Mouse (Mus musculus): ENCODE results near the gene Amn. TPM values are rescaled to one million over a fixed set of nuclear protein-coding genes. Genes with fewer than 3 reads are reported as not detected.

The Amn gene
- total and polyA plus RNA-seq, 2 experiments from 2014 or later = 0.90 to 7.5 TPM

- TF ChIP-seq CTCF (IDR thresholded peaks at IDR 0.05; ENCODE audit: low read depth) = no peak
- no peak for TF ChIP-seq EP300 (IDR thresholded peaks at IDR 0.05; ENCODE audit: low read depth)
Measured at GRCm38 (mm10) chr12:111323423-111323822, 52.5 kb downstream of the Amn start.

GRCm38 (mm10) chr12:111324536-111324935 is 53.6 kb downstream of the Amn start:
- no peak for ATAC-seq (ENCODE audit: insufficient read depth, low read depth)
- H3K36me3 ChIP-seq (replicated peaks; ENCODE audit: control insufficient read depth, insufficient read depth, low read length) = peaks cover 98% of the 10 kb centered on the region
- no peaks in the 10 kb centered on the region for H3K4me1 ChIP-seq (ENCODE audit: control insufficient read depth, insufficient read depth)
- H3K9me3 ChIP-seq (replicated peaks; ENCODE audit: control insufficient read depth, low read length) = no peaks in the 10 kb centered on the region
- TF ChIP-seq EP300 (IDR thresholded peaks at IDR 0.05; ENCODE audit: low read depth) (no peak), CTCF (IDR thresholded peaks at IDR 0.05; ENCODE audit: low read depth) (no peak)
- H3K4me2 ChIP-seq (ENCODE audit: low read depth, low read length) = no peak overlapping the region
- H3K27me3 ChIP-seq (ENCODE audit: control insufficient read depth, insufficient read depth, low read length) = no peaks in the 10 kb centered on the region
- H3K4me3 ChIP-seq (ENCODE audit: low read depth, low read length) = no peak overlapping the region
- H3K9ac ChIP-seq (replicated peaks; ENCODE audit: low read depth, low read length) = no peak overlapping the region
- no peak for DNase-seq (ENCODE audit: low spot score)
- H3K27ac ChIP-seq (ENCODE audit: low read depth) = no peak overlapping the region
- 95% methylated on average over 21 of the region's 21 CpGs for WGBS

More at GRCm38 (mm10) chr12:111323423-111323822, 52.5 kb downstream of the Amn start:
- H3K9ac ChIP-seq (replicated peaks; ENCODE audit: low read depth, low read length) = no peak overlapping the region
- no peak overlapping the region for H3K27ac ChIP-seq (ENCODE audit: low read depth)
- no peaks in the 10 kb centered on the region for H3K27me3 ChIP-seq (ENCODE audit: control insufficient read depth, insufficient read depth, low read length)
- peaks cover 98% of the 10 kb centered on the region for H3K36me3 ChIP-seq (replicated peaks; ENCODE audit: control insufficient read depth, insufficient read depth, low read length)
- no peak for DNase-seq (ENCODE audit: low spot score)
- 57% methylated on average over 4 of the region's 4 CpGs for WGBS
- no peak for ATAC-seq (ENCODE audit: insufficient read depth, low read depth)
- no peak overlapping the region for H3K4me3 ChIP-seq (ENCODE audit: low read depth, low read length)
- H3K4me1 ChIP-seq (ENCODE audit: control insufficient read depth, insufficient read depth) = no peaks in the 10 kb centered on the region
- no peak overlapping the region for H3K4me2 ChIP-seq (ENCODE audit: low read depth, low read length)
- H3K9me3 ChIP-seq (replicated peaks; ENCODE audit: control insufficient read depth, low read length) = no peaks in the 10 kb centered on the region

GRCm38 (mm10) chr12:111324949-111325348 is 54.1 kb downstream of the Amn start:
- no peak for DNase-seq (ENCODE audit: low spot score)
- H3K27ac ChIP-seq (ENCODE audit: low read depth) = no peak overlapping the region
- H3K9ac ChIP-seq (replicated peaks; ENCODE audit: low read depth, low read length) = no peak overlapping the region
- 94% methylated on average over 12 of the region's 12 CpGs for WGBS
- H3K27me3 ChIP-seq (ENCODE audit: control insufficient read depth, insufficient read depth, low read length) = no peaks in the 10 kb centered on the region
- H3K9me3 ChIP-seq (replicated peaks; ENCODE audit: control insufficient read depth, low read length) = no peaks in the 10 kb centered on the region
- no peak for TF ChIP-seq EP300 (IDR thresholded peaks at IDR 0.05; ENCODE audit: low read depth)
- no peak for TF ChIP-seq CTCF (IDR thresholded peaks at IDR 0.05; ENCODE audit: low read depth)
- H3K4me3 ChIP-seq (ENCODE audit: low read depth, low read length) = no peak overlapping the region
- peaks cover 98% of the 10 kb centered on the region for H3K36me3 ChIP-seq (replicated peaks; ENCODE audit: control insufficient read depth, insufficient read depth, low read length)
- no peaks in the 10 kb centered on the region for H3K4me1 ChIP-seq (ENCODE audit: control insufficient read depth, insufficient read depth)
- ATAC-seq (ENCODE audit: insufficient read depth, low read depth) = no peak
- H3K4me2 ChIP-seq (ENCODE audit: low read depth, low read length) = no peak overlapping the region

GRCm38 (mm10) chr12:111325744-111326424 is 55.0 kb downstream of the Amn start:
- WGBS = 92% methylated on average over 18 of the region's 18 CpGs
- no peak overlapping the region for H3K27ac ChIP-seq (ENCODE audit: low read depth)
- TF ChIP-seq CTCF (IDR thresholded peaks at IDR 0.05; ENCODE audit: low read depth) = no peak
- no peak for TF ChIP-seq EP300 (IDR thresholded peaks at IDR 0.05; ENCODE audit: low read depth)
- no peak overlapping the region for H3K9ac ChIP-seq (replicated peaks; ENCODE audit: low read depth, low read length)
- H3K27me3 ChIP-seq (ENCODE audit: control insufficient read depth, insufficient read depth, low read length) = no peaks in the 10 kb centered on the region
- H3K4me1 ChIP-seq (ENCODE audit: control insufficient read depth, insufficient read depth) = no peaks in the 10 kb centered on the region
- H3K36me3 ChIP-seq (replicated peaks; ENCODE audit: control insufficient read depth, insufficient read depth, low read length) = peaks cover 97% of the 10 kb centered on the region
- H3K9me3 ChIP-seq (replicated peaks; ENCODE audit: control insufficient read depth, low read length) = no peaks in the 10 kb centered on the region
- no peak for ATAC-seq (ENCODE audit: insufficient read depth, low read depth)
- H3K4me3 ChIP-seq (ENCODE audit: low read depth, low read length) = no peak overlapping the region
- H3K4me2 ChIP-seq (ENCODE audit: low read depth, low read length) = no peak overlapping the region
- no peak for DNase-seq (ENCODE audit: low spot score)

Other genes starting within 250 kb of the Amn start
- gene Rcor1, start 231.7 kb upstream of the Amn start, total RNA-seq (2014; rRNA removed; ENCODE audit: low replicate concordance) = 14.2 and 19.0 TPM in 2 replicates
- 4.4 and 5.1 TPM in 2 replicates for gene Rcor1, start 231.7 kb upstream of the Amn start, polyA plus RNA-seq (2015; fragmentation: Nextera tagmentation; extraction: Ambion mirVana)
- 7.2 and 8.3 TPM in 2 replicates for gene Traf3, start 104.7 kb upstream of the Amn start, total RNA-seq (2014; rRNA removed; ENCODE audit: low replicate concordance)
- gene Traf3, start 104.7 kb upstream of the Amn start, polyA plus RNA-seq (2015; fragmentation: Nextera tagmentation; extraction: Ambion mirVana) = 2.9 and 3.2 TPM in 2 replicates
- gene 4930595D18Rik, start 86.6 kb upstream of the Amn start, total RNA-seq (2014; rRNA removed; ENCODE audit: low replicate concordance) = not detected in 2 replicates
- not detected in 2 replicates for gene 4930595D18Rik, start 86.6 kb upstream of the Amn start, polyA plus RNA-seq (2015; fragmentation: Nextera tagmentation; extraction: Ambion mirVana)
- gene Cdc42bpb, start 106.6 kb downstream of the Amn start, total RNA-seq (2014; rRNA removed; ENCODE audit: low replicate concordance) = 119 and 147 TPM in 2 replicates
- gene Cdc42bpb, start 106.6 kb downstream of the Amn start, polyA plus RNA-seq (2015; fragmentation: Nextera tagmentation; extraction: Ambion mirVana) = 13.9 and 18.2 TPM in 2 replicates
- not detected in 2 replicates for gene Lbhd2, start 135.7 kb downstream of the Amn start, total RNA-seq (2014; rRNA removed; ENCODE audit: low replicate concordance)
- not detected in 2 replicates for gene Lbhd2, start 135.7 kb downstream of the Amn start, polyA plus RNA-seq (2015; fragmentation: Nextera tagmentation; extraction: Ambion mirVana)
- gene Exoc3l4, start 145.9 kb downstream of the Amn start, total RNA-seq (2014; rRNA removed; ENCODE audit: low replicate concordance) = 7.9 and 51.6 TPM in 2 replicates
- gene Exoc3l4, start 145.9 kb downstream of the Amn start, polyA plus RNA-seq (2015; fragmentation: Nextera tagmentation; extraction: Ambion mirVana) = 8.5 and 9.8 TPM in 2 replicates
- 12.5 and 14.8 TPM in 2 replicates for gene Tnfaip2, start 171.4 kb downstream of the Amn start, total RNA-seq (2014; rRNA removed; ENCODE audit: low replicate concordance)
- 8.9 and 9.5 TPM in 2 replicates for gene Tnfaip2, start 171.4 kb downstream of the Amn start, polyA plus RNA-seq (2015; fragmentation: Nextera tagmentation; extraction: Ambion mirVana)
- 4.0 and 4.3 TPM in 2 replicates for gene Gm266, start 214.7 kb downstream of the Amn start, total RNA-seq (2014; rRNA removed; ENCODE audit: low replicate concordance)
- 0.85 and 1.3 TPM in 2 replicates for gene Gm266, start 214.7 kb downstream of the Amn start, polyA plus RNA-seq (2015; fragmentation: Nextera tagmentation; extraction: Ambion mirVana)

Measured in heart, postnatal 0 days (tissue).